Mouse (Mus musculus) urinary bladder, postnatal 25 days (tissue): Measurements from ENCODE around the gene Gm44503.

Experiments
- DNase-seq: peaks from one replicate; pipeline ENCODE4 v3.0.0; 2022; ENCODE audit warnings: low spot score

Gene Gm44503

GRCm38 (mm10) chr9:72974734-72975133 lies 16.1 kb downstream of the Gm44503 start:
- DNase-seq: no peak

DNA sequence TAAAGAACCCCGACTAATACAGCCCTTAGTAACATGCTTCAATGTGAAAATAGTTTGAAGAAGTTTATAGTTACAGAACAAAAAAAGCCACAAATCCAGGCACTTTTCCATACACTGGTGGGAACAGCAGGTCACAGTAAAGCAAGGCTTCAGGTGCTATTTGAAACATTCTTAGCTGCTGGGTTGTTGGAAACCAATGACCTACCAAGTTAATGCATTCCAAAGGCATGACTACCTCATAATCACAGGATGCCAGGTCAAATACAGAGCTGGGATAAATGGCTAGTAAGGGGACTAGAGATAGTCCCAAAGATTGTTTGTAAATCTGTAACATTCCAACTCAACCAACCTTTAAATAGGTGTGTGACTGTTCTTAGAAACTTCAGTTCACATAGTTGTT lies 16.6 kb downstream of the Gm44503 start:
- DNase-seq: no peak

GRCm38 (mm10) chr9:72983066-72983465 lies 24.4 kb downstream of the Gm44503 start:
- no peak for DNase-seq

GRCm38 (mm10) chr9:72985250-72986220 lies 26.9 kb downstream of the Gm44503 start, which contains the start of the genes Ccpg1os and Ccpg1:
Gene Ccpg1os, minus strand, starts transcription at chr9:72985382.
Gene Ccpg1, plus strand, starts transcription at chr9:72985429.
- DNase-seq: peak; percentile 89

DNA sequence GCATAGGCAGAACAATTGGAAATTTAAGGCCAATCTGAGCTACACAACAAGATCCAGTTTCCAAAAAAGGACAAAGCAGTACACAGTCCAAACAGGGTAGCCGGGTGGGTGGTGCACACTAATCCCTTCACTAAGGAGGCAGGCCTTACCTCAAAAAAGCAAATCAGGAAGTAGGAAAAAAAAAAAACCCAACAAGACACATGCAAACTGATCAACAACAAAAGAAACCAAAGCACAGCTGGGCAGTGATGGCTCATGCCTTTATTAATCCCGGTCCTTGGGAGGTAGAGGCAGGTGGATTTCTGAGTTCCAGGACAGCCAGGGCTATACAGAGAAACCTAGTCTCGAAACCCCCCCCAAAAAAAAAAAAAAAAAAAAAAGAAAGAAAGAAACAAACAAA lies 29.1 kb downstream of the Gm44503 start:
- no peak for DNase-seq

- DNase-seq: no peak
Observed at GRCm38 (mm10) chr9:72988706-72989105, 30.1 kb downstream of the Gm44503 start.

DNA sequence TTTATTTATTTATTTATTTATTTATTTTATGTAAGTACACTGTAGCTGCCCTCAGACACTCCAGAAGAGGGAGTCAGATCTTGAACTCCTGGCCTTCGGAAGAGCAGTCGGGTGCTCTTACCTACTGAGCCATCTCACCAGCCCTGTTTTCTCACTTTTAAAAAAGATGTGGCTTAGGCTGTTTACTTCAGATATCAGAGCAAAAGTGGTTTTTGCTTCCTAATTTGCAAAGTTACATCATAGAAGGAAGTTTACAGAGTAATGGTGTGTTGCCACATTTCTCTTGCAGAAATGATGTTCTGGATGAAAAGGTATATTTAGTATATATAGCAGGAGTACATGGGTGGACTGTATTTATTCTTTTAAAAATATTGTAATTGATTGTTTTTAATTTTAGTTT lies 32.8 kb downstream of the Gm44503 start:
- DNase-seq: no peak

DNA sequence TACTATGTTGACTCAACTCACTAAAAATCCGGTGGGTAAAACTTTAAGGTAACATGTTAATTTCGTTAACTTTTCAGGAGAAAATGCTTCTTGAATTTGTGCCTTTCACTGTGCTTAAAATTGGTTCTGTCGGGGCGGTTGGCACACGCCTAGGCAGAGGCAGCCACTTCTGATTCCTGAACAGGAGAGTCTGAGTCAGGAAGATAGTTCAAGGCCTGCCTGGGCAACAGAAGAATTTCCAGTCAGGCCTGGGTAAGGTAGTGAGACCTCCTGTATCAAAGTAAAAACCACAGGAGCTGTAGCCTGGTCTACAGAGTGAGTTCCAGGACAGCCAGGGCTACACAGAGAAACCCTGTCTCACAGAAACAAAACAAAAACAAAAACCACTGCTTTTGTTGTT lies 33.9 kb downstream of the Gm44503 start:
- no peak for DNase-seq

GRCm38 (mm10) chr9:72996167-72996566 lies 37.5 kb downstream of the Gm44503 start:
- DNase-seq: no peak

DNA sequence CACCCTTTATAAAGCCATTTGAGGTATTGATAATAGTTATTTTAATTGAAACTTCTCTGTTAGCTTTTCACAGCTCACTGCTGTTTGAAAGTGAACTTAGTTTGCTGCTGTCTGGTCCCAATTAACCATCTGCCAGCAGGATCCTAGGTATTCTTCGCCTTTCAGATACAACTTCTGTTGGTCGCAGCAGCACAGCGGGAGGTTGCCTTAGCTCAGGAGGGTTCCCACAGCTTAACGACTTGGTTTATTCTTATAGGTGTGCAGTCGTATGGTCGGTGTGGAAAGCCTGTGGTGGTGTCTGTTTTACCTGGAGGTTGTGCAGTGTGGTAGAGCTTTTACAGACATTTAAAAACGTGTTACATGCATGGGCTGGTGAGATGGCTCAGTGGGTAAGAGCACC lies 38.2 kb downstream of the Gm44503 start:
- DNase-seq: no peak

DNA sequence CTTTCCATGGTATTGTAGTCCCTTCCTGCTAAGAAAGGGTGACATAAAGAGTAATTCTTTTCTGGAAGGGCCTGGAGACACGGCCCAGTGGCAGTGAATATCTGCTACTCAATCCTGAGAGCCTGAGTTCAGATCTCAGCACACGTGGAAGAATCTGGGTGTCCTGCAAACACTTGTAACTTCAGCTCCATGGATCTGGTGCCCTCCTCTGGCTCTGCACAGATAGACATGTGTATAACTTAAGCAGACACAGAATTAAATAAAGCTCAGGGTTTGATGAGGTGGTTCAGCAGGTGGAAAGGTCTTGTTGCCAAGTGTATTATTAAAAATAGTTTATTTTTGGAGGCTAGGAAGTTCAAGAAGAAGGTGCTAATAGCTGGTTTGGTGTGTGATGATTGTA lies 41.8 kb downstream of the Gm44503 start:
- DNase-seq: no peak

- DNase-seq: no peak
Observed at GRCm38 (mm10) chr9:73001314-73002011, 42.8 kb downstream of the Gm44503 start.

DNA sequence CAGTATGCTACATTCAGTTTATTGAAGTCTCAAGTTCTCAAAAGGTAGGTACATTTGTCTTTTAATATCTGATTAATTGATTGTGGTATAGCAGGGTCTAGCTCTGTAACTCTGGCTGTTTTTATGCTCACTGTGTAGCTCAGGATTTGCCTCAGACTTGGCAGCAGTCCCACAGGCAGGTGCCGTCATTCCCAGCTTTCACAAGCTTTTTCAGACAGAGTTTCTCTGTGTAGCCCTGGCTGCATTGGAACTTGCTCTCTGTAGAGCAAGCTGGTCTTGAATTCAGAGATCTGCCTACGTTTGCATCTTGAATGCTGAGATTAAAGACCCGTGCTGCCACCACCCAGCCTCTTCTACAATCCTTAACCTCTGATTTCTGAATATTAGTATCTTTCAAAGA lies 43.5 kb downstream of the Gm44503 start:
- DNase-seq: no peak

DNA sequence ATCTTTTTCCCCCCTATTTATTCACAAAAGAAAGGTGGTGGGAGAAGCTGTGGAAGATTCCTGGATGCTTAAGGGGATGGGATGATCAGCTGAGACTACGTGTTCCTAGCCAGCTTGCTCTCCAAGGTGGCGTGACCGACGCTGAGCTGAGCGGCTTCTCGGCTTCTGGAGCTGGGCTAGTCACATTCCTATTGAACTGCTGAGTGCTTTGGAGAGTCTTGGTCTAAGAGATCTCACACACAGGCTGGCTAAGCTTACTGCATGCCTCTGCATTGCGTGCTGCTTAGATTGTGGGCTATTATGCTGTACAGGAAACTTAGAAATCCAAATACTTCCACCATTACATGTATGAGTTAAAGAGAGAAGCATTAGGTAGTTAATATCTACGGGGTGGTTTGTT lies 45.4 kb downstream of the Gm44503 start:
- DNase-seq: no peak

- no peak for DNase-seq
Observed at GRCm38 (mm10) chr9:73005106-73005505, 46.5 kb downstream of the Gm44503 start.

DNA sequence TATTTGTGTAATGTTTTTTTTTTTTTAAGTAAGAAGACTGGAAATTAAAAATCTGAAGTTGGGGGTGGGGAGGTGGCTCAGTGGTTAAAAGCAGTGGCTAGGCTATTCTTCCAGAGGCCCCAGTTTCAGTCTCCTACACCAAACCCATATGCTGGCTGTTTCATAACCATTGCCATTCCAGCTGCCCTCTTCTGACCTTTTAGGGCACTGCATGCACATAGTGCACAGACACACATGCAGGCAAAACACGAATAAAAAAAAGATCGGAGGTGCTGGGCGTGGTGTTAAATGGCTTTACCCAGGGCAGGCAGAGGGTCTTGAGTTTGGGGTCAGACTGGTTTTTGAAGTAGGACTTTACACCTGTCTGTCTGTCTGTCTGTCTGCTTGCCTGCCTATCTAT lies 47.5 kb downstream of the Gm44503 start:
- no peak for DNase-seq

DNA sequence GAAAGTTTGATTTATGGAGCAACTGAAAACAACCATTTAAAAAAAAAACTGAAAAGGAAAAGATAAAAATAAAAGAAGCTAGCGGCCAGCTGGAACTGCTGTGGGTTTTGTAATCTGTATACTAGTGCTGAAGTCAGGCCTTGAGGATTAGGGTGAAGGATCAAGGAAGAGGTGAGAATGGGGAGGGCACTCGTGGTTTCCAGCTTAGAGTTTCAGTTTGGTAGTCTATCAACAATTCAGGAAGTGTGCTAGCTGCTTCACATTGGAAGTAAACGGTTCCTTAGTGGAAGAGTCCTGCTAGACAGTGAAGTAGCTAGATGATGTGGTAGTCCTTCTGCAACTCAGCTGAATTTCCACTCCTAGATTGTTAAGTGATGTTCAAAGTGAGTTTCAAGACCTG lies 49.7 kb downstream of the Gm44503 start:
- no peak for DNase-seq

GRCm38 (mm10) chr9:73012629-73013028 lies 54.0 kb downstream of the Gm44503 start:
- DNase-seq: no peak

DNA sequence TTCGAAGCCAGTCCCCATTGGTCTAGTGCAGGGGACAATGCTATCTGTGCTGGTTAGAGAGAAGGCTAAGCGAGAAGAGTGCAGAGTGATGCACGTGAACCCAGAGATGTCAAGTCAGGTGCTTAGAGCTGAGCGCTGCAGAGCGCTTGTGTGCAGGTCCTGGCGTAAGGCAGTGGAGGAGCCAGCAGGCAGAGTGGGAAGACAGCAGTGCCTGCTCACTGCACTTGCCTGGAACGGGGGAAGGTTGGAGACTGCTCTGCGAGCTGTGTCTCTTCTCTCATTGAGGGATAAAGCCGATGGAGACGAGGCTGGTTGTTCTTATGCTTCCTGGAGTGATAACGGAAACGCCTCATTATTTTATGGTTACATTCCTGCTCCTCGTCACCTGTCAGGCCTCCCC lies 56.1 kb downstream of the Gm44503 start:
- DNase-seq: no peak

- DNase-seq: no peak
Observed at GRCm38 (mm10) chr9:73019841-73020240, 61.2 kb downstream of the Gm44503 start.

GRCm38 (mm10) chr9:73020566-73021097 lies 62.0 kb downstream of the Gm44503 start:
- DNase-seq: no peak

DNA sequence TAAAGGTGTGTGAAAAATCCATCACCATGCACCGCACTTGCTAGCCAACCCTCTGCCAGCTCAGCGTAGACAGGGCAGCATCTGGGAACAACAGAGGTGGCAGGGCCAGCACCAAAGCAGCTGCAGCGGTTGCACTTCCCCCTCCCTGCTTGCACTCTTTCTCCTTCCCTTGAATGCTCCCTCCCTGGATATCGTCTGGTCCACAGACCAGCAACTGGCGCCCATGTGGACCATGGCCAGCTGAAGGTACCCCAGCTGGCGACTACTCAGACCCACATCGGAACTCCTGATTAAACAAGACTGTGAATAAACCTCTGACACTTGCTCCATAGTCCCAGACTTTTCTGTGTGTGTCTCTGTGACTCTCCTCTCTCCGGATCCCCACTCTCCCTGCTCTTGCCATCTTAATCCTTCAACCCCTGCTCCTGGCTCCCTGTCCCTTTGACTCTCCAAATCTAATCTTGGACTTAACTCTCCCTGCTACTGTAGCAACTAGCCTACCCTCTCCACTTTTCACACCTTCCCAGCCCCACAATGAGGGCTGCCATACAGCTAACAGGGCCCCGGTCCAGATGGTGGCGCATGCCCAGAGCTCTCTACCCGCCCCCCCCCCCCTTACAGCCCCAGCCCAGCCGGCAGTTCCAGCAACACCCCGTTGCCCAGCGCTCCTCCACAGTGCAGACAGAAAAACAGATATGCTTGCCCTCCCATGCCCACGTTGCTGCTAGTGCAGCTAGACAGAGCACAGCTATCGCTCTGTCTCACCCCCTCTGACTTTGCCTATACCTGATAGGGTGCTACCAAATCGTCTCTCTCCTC lies 67.4 kb downstream of the Gm44503 start:
- DNase-seq: no peak
